Mouse (Mus musculus) heart, embryonic 15.5 days (tissue): ENCODE measurements at regions not wholly inside any gene's neighbourhood (a gene's known extent, or its start where the extent isn't known, plus 50 kb on each side); places are given as distances from the start of the nearest gene placed in this dataset.

Experiments used
- ATAC-seq: fragments of 200-750 bp; cut with Nextera tagmentation; replicated peaks from 2 replicates; pipeline ENCODE4 v1.8.0; 2017; ENCODE audit warnings: low read depth, moderate TSS enrichment; ENCODE audit not compliant: insufficient number of reproducible peaks, insufficient read depth, low FRiP score
- H3K27ac ChIP-seq: fragments of 300-500 bp; sonication (generic); 2 replicates; pipeline ENCODE4 v1.5.1; 2015; ENCODE audit warnings: mild to moderate bottlenecking, inconsistent platforms
- H3K27me3 ChIP-seq: fragments of 300-500 bp; sonication (generic); 2 replicates; pipeline ENCODE4 v1.6.1; 2015; ENCODE audit warnings: inconsistent platforms
- H3K36me3 ChIP-seq: fragments of 300-500 bp; sonication (generic); 2 replicates; pipeline ENCODE4 v1.6.1; 2015; ENCODE audit warnings: mild to moderate bottlenecking, inconsistent platforms
- H3K4me1 ChIP-seq: fragments of 300-500 bp; sonication (generic); replicated peaks from 2 replicates; pipeline ENCODE4 v1.6.1; 2015; ENCODE audit warnings: inconsistent platforms
- H3K4me2 ChIP-seq: fragments of 300-500 bp; sonication (generic); 2 replicates; pipeline ENCODE4 v1.6.1; 2015; ENCODE audit warnings: inconsistent platforms, mild to moderate bottlenecking, moderate library complexity
- H3K4me3 ChIP-seq: fragments of 300-500 bp; sonication (generic); 2 replicates; pipeline ENCODE4 v1.5.1; 2015; ENCODE audit warnings: mild to moderate bottlenecking, inconsistent platforms
- H3K9ac ChIP-seq: fragments of 300-500 bp; sonication (generic); 2 replicates; pipeline ENCODE4 v1.6.1; 2015; ENCODE audit warnings: mild to moderate bottlenecking, inconsistent platforms
- H3K9me3 ChIP-seq: fragments of 300-500 bp; sonication (generic); replicated peaks from 2 replicates; pipeline ENCODE4 v1.6.1; 2016; ENCODE audit warnings: inconsistent platforms
- WGBS: fragments of 180-500 bp; shearing (Covaris S2); methylation state at CpG from one replicate; pipeline ENCODE4 v1.1.7; 2015; ENCODE audit warnings: mixed read lengths; 5-methylcytosine and 5-hydroxymethylcytosine counted together

DNA sequence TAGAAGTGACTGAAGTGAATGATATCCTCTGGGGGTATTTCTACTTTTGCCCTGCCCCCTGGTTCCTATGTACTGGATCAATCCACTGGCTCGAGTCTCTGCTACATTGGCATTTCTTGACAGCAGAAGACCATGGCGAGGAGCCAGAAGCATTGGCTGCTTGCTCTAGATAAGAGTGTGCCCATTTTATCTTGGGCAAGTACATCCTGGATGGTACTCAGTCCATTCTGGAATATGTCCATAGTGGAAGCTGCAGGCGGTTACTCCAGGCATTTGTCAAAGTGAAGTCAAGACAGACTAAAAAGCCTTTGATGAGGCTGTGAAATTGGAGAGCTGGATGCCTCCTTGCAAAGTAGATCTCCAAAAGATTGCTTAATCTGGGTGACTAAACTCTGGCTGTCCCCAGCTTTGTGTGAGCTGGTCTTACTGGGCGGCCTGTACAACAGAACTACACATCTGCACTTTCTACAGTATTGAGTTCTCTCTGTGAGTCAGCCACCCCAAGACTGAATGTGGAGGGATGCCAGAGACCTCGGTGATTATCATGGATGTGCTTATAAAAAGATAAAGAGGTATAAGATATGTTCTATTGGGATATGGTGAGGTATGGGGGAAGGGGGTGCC lies 222.6 kb upstream of the Peli2 start:
- no peak overlapping the region for H3K9ac ChIP-seq
- no peak overlapping the region for H3K27ac ChIP-seq
- no peaks in the 10 kb centered on the region for H3K9me3 ChIP-seq
- no peaks in the 10 kb centered on the region for H3K4me1 ChIP-seq
- no peak for ATAC-seq
- H3K36me3 ChIP-seq, result no peaks in the 10 kb centered on the region
- H3K4me3 ChIP-seq, result no peak overlapping the region
- no peaks in the 10 kb centered on the region for H3K27me3 ChIP-seq
- H3K4me2 ChIP-seq, result no peak overlapping the region
- WGBS, result 58% methylated on average over 5 of the region's 5 CpGs

DNA sequence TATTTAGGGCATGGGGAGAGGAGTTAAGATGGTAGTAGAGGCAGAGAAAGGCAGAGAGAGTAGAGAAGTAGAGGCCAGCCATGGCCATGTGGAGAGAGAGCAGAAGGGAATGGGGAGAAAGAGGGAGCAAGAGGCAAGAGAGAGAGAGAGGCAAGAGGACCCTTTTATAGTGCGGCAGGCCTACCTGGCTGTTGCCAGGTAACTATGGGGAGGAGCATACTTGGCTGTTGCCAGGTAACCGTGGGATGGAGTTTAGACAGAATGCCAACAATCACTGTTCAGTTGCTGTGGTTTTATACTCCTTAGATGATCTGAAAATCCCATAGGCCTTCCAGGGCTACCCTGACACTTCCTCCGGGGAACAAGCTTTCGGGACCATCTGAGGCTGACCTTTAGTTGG lies 222.0 kb upstream of the Peli2 start:
- H3K36me3 ChIP-seq, result no peaks in the 10 kb centered on the region
- no peak overlapping the region for H3K9ac ChIP-seq
- 70% methylated on average over 4 of the region's 4 CpGs for WGBS
- no peaks in the 10 kb centered on the region for H3K9me3 ChIP-seq
- H3K4me2 ChIP-seq, result no peak overlapping the region
- H3K27ac ChIP-seq, result no peak overlapping the region
- no peaks in the 10 kb centered on the region for H3K27me3 ChIP-seq
- H3K4me1 ChIP-seq, result no peaks in the 10 kb centered on the region
- no peak overlapping the region for H3K4me3 ChIP-seq
- no peak for ATAC-seq

DNA sequence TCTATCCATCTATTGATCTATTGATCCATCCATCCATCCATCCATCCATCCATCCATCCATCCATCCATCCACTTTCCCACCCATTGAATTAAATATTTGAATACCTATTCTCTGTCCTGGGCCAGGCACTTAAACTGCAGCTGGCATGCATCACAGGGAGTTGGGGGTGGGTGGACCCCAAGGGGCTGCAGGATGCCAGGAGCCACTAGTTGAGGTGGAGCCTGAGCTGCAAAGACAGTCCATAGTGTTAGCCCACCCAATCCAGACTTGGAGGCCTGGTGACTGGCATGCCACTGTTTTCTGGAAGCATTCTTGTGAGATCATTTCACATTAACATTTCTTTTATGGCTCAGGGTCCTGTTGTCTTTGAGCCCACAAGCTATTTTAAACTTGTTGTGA lies 215.3 kb upstream of the Peli2 start:
- Histone ChIP-seq H3K4me1 (peaks cover 4% of the 10 kb centered on the region; the same call in 1 of the 2 replicates), H3K4me2 (no peak overlapping the region), H3K9me3 (no peaks in the 10 kb centered on the region), H3K4me3 (no peak overlapping the region), H3K27ac (no peak overlapping the region), H3K36me3 (no peaks in the 10 kb centered on the region), H3K27me3 (no peaks in the 10 kb centered on the region), H3K9ac (no peak overlapping the region)
- no peak for ATAC-seq

DNA sequence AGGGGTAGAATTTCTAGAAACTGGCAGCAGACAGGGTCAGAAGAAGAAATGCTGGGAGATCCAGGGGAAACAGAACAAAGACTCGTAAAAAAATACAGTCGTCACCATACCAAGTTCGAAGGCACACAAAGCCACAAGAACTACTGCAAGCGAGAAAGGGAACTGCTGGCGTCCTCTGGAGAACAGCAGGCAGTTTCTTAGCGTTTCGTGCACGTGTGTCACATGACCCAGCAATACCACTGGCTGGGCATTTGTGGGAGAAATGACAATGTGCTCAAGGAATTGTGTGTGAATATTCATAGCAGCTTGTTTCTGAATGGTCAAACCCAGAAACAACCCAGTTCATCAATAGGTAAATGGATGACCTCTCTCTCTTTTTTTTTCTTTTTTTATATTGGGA lies 211.5 kb upstream of the Peli2 start:
- Histone ChIP-seq H3K4me2 (peak overlapping the region; percentile 18; the same call in 1 of the 2 replicates), H3K27me3 (no peaks in the 10 kb centered on the region), H3K4me1 (peaks cover 4% of the 10 kb centered on the region; the same call in 1 of the 2 replicates), H3K9me3 (no peaks in the 10 kb centered on the region), H3K9ac (no peak overlapping the region), H3K27ac (no peak overlapping the region), H3K36me3 (no peaks in the 10 kb centered on the region), H3K4me3 (no peak overlapping the region)
- ATAC-seq, result no peak
- WGBS, result 49% methylated on average over 8 of the region's 8 CpGs

DNA sequence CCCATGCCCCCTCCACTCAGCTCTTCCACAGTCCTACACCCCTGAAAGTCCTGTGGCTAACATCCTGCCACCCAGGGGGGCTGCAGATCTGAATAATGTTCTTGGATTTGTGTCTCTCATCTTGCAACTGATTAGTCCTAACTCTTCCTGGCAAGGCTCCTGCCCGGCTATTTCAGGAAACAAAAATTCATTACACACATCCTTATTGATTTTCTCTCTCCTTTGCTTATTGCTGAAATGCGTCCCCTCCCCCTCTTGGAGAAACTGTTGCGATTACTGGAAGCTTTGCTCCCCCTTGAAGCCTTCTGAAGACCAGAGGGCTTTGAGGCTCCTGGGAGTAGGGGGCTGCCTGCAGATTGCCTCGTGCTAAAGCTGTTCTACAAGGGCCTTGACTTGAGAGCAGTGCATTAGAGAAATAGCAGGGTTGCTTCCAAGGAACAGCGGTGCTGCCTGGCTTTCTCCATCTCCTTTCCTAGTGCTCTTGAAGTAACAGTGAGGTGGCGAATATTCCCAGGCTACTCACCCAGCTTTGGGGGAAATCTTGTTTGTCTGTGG lies 209.8 kb upstream of the Peli2 start:
- Histone ChIP-seq H3K36me3 (no peaks in the 10 kb centered on the region), H3K9me3 (no peaks in the 10 kb centered on the region), H3K27me3 (no peaks in the 10 kb centered on the region), H3K4me3 (no peak overlapping the region), H3K4me1 (peaks cover 4% of the 10 kb centered on the region; the same call in 1 of the 2 replicates), H3K27ac (no peak overlapping the region), H3K4me2 (no peak overlapping the region), H3K9ac (no peak overlapping the region)
- WGBS, result 48% methylated on average over 6 of the region's 6 CpGs
- ATAC-seq, result no peak

DNA sequence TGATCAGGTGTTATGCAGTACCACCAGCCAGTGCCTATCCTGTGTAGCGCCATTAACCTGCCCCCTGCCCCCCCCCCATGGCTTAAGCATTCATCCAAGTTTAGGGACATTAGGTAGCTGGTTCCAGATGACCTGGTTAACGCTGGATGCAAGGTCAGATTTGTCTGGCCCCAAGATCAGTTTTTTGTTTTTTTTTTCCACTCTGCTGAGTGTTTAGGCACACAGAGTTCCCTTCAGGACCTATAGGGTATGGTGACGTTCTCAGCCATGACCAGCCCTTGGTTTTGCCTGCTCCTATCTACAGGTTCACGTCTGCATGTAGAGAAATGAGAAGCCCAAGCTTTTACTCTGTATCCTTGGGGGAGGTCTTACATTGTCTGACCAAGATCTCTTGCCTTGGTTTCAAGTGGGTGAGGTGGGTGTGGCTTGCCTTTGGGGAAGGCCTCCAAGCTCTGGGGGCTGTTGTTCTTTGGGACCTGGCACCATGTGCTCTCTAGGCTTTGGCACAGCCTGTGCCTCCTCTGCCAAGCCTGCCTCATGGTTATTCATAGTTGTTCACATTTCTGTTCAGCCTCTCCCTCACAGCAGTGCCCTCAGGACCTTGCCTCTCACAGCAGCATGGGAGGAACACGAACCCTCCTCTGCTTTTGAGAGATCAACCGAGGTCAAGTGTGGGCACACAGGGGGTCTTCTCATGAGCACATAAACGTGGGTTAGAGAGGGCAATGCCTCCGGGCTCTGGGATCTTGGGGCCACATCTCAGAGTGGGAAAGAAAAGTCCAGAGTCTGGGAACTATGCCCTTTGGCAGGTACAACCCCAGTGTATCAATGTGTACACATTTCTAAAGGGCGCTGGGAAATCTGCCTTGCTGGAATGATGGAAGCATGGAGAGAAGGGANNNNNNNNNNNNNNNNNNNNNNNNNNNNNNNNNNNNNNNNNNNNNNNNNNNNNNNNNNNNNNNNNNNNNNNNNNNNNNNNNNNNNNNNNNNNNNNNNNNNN lies 208.8 kb upstream of the Peli2 start:
- 76% methylated on average over 9 of the region's 9 CpGs for WGBS
- no peak overlapping the region for H3K4me2 ChIP-seq

DNA sequence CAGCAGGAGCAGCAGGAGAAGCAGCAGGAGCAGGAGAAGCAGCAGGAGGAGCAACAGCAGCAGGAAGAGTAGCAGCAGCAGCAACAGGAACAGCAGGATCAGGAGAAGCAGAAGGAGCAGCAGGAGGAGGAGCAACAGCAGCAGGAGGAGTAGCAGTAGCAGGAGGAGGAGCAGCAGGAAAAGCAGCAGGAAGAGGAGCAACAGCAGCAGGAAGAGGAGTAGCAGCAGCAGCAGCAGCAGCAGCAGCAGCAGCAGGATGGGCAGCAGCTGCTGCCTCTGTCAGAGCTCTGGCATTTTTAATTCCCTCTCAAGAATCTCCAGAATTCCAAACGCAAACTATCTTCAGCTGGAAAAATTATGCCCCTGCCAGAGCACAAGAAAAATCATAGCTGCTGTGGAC lies 205.0 kb upstream of the Peli2 start:
- Histone ChIP-seq H3K27ac (no peak overlapping the region), H3K4me1 (no peaks in the 10 kb centered on the region), H3K27me3 (no peaks in the 10 kb centered on the region; the same call in 1 of the 2 replicates), H3K36me3 (no peaks in the 10 kb centered on the region), H3K9me3 (no peaks in the 10 kb centered on the region), H3K4me3 (no peak overlapping the region), H3K4me2 (no peak overlapping the region), H3K9ac (no peak overlapping the region)
- no peak for ATAC-seq
- WGBS, result 57% methylated on average over 1 of the region's 1 CpGs

More for the DNA sequence above, 208.8 kb upstream of the Peli2 start:
- Histone ChIP-seq H3K9ac (no peak overlapping the region), H3K36me3 (no peaks in the 10 kb centered on the region), H3K27me3 (no peaks in the 10 kb centered on the region), H3K9me3 (no peaks in the 10 kb centered on the region), H3K4me1 (peaks cover 4% of the 10 kb centered on the region; the same call in 1 of the 2 replicates), H3K4me3 (no peak overlapping the region), H3K27ac (no peak overlapping the region)
- no peak for ATAC-seq

DNA sequence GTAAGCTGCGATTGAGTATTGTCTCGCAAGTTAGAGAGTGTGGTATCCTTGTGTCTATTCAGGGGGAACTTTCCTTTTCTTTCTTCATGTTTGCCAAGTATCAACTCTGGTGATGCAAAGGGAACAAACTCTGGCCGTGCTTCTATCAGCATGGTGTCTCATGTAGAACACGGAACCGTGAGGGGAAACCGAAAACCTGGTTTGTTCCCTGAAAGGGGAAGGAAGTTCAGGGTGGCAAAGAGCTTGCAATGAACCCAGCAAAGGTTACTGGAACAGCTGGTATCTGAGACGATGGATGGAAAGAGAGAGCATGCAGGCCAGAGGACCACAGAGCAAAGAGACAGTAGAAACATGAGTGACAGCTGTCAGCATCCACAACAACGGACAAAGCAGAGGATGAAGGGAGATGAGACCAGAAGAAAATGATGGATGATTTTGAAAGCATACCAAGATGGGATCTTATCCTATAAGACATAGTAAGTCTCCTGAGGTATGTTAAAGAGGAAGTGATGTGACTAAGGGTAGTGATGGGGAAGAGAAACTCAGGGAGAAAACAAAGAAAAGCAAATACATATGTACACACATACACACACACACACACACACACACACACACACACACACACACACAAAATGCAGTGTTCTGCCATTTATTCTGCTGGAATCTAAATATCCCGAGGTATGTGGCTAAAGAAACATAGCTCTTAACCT lies 199.8 kb upstream of the Peli2 start:
- peaks cover 4% of the 10 kb centered on the region; the same call in 1 of the 2 replicates for H3K4me1 ChIP-seq
- WGBS, result 86% methylated on average over 9 of the region's 9 CpGs
- ATAC-seq, result no peak
- H3K9ac ChIP-seq, result no peak overlapping the region
- no peak overlapping the region for H3K4me2 ChIP-seq
- no peaks in the 10 kb centered on the region for H3K36me3 ChIP-seq
- no peak overlapping the region for H3K4me3 ChIP-seq
- H3K9me3 ChIP-seq, result no peaks in the 10 kb centered on the region
- no peak overlapping the region for H3K27ac ChIP-seq
- no peaks in the 10 kb centered on the region; the same call in 1 of the 2 replicates for H3K27me3 ChIP-seq

DNA sequence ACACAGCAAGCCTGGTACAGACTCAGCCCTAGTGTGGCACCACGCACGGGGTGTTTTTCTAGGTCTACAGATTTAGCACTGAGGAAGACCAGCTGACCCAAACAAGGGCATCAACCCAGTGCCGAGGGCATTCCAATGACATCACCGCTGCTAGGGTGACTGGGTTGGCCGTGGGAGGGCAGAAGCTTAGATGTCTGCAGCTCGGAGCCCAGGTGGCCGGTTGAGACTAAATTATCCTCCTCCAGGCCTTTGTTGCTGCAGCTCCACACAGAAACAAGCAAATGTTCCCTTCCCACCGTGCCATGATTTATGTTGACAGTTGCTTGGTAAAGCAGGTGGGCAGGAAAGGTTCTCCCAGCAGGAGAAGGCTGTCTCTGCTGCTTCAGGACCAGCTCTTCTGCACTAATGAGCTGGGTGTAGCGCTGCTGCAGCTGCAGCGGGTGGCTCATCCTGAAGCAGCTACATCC lies 198.8 kb upstream of the Peli2 start:
- H3K4me1 ChIP-seq, result peaks cover 4% of the 10 kb centered on the region; the same call in 1 of the 2 replicates
- ATAC-seq, result peak; percentile 67; the same call in 1 of the 2 replicates
- no peaks in the 10 kb centered on the region for H3K9me3 ChIP-seq
- H3K36me3 ChIP-seq, result no peaks in the 10 kb centered on the region
- no peak overlapping the region for H3K4me2 ChIP-seq
- H3K27ac ChIP-seq, result no peak overlapping the region
- no peak overlapping the region for H3K4me3 ChIP-seq
- H3K27me3 ChIP-seq, result no peaks in the 10 kb centered on the region; the same call in 1 of the 2 replicates
- WGBS, result 33% methylated on average over 10 of the region's 10 CpGs
- H3K9ac ChIP-seq, result no peak overlapping the region

DNA sequence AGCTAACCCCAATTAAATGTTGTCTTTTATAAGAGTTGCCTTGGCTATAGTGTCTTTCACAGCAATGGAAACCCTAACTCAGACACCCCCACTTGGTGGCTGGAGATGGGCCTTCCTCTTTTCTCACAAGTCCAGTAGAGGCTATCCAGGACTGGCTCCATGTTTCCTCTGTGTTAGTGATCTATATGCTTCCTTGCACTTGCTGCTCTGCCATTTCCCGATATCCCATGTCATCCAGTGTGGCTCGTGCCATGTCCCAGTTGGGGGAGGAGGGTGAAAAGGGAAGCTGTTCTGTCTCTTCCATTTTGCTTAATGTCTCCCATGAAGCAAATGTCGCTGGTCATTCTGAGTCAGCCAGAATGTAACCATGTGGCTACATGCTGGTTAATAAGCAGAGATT lies 194.2 kb upstream of the Peli2 start:
- Histone ChIP-seq H3K4me3 (no peak overlapping the region), H3K27ac (no peak overlapping the region), H3K4me1 (peaks cover 4% of the 10 kb centered on the region; the same call in 1 of the 2 replicates), H3K27me3 (no peaks in the 10 kb centered on the region), H3K4me2 (no peak overlapping the region), H3K36me3 (no peaks in the 10 kb centered on the region), H3K9me3 (no peaks in the 10 kb centered on the region), H3K9ac (no peak overlapping the region)
- 85% methylated on average over 3 of the region's 3 CpGs for WGBS
- ATAC-seq, result no peak

DNA sequence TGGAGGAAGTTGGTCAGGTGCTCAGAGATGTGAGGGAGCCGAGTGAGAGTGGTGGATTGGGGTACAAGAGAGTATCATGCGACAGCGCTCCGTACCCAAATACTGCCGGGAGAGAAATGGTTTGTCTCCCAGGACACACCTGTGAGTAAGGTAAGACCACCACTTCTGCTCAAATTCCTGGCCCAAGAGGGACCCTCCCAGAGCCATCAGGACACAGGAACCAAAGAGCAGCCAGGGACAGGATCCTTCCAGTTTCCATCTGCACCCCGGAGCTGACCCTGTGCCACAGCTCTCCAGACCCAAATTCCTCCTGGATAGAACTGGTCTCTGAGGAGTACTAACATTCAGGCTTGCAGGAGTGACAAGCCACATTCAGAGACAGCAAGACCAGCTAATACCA lies 185.2 kb upstream of the Peli2 start:
- Histone ChIP-seq H3K36me3 (no peaks in the 10 kb centered on the region), H3K4me2 (no peak overlapping the region), H3K27me3 (no peaks in the 10 kb centered on the region), H3K27ac (no peak overlapping the region), H3K9me3 (no peaks in the 10 kb centered on the region), H3K4me3 (no peak overlapping the region), H3K9ac (no peak overlapping the region), H3K4me1 (no peaks in the 10 kb centered on the region)
- WGBS, result 94% methylated on average over 6 of the region's 6 CpGs
- ATAC-seq, result no peak
